Mouse (Mus musculus) stomach, postnatal 0 days (tissue): ENCODE measurements around the gene Snap25.

Experiments
- CTCF ChIP-seq: IDR thresholded peaks from 2 replicates; pipeline ENCODE4 v1.5.1; 2016; ENCODE audit warnings: antibody characterized with exemption, low read depth, mild to moderate bottlenecking, moderate library complexity
- EP300 ChIP-seq: optimal IDR thresholded peaks from 2 replicates; pipeline ENCODE3; 2016; ENCODE audit warnings: antibody characterized with exemption

DNA sequence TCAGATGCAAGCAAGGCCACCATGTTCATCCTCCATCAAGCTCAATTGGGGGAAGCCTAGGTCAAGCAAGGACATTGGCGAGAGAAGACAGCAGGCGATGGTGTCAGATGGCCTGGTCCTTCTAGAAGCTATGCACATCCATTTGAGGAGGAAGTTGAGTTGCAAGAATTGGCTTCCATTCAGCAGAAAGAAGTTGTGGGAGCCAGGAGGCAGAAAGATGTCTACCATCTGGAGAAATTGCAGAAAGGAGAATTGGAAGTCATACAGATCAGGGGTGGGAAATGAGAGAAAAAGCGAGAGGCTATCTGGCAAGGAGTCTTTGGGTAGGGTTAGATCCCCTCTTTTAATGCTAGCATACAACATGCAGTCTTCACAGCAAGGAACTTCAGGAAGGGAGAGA, 44.1 kb upstream of the Snap25 start:
- TF ChIP-seq CTCF (no peak), EP300 (no peak)
